Mouse (Mus musculus) lung, adult 18-20 months (tissue): ENCODE measurements at regions not wholly inside any gene's neighbourhood (a gene's known extent, or its start where the extent isn't known, plus 50 kb on each side); places are given as distances from the start of the nearest gene placed in this dataset.
"Not testable (repeated sequence)": the region's sequence is repeated elsewhere in the genome, so short reads cannot be mapped to it uniquely, and the experiment has no call there.

Source experiments
- DNase-seq, 2 experiments: peaks; one replicate each; pipeline ENCODE4 v3.0.0; 2022; ENCODE audit warnings: mixed read lengths in 2 of 2

DNA sequence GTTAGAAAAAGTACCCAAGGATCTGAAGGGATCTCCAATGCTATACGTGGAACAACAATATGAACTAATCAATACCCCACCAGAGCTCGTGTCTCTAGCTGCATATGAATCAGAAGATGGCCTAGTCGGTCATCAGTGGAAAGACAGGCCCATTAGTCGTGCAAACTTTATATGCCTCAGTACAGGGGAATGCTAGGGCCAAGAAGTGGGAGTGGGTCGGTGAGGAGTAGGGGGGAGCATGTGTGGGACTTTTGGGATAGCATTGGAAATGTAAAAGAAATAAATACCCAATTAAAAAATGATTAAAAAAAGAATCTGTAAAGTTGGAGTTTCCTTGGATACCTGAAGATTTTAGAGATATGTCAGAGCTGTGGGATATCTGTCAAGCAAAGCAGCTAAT lies 128.5 kb downstream of the Btbd35f27 start:
- not testable (repeated sequence) for DNase-seq

DNA sequence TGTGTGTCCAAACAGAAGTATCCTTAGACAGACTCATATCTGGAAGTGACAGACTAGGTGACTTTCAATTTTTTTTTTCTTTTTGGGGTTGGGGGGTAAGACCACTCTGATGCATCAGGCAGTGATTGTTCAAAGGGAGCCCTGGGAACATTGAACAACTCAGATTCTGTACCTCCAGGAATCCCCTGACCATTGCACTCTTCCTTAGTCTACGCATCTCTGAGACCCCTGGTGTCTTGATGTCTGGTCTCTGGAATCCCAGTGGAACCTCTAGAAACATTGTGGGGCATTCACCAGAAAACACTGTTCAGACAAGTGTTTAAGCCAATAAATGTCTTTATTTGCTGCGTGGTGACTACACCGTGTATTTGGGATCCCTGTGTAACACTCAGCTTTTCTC lies 129.4 kb downstream of the Btbd35f27 start:
- peak in 1 of 2 experiments; percentile 2 for DNase-seq
